Mouse (Mus musculus) fat pad, adult 2 months (tissue): ENCODE data around the gene Trim2.

Experiments
- DNase-seq: peaks from one replicate; pipeline ENCODE4 v3.0.0-alpha.2; 2011; ENCODE audit warnings: low read depth, low spot score; ENCODE audit errors: extremely low read depth

The Trim2 gene

GRCm38 (mm10) chr3:84288931-84289330 is 17.7 kb downstream of the Trim2 start:
- DNase-seq = no peak

- no peak for DNase-seq
These were observed 19.4 kb downstream of the Trim2 start for GRCm38 (mm10) chr3:84287256-84287655.

- no peak for DNase-seq
These were observed 20.4 kb downstream of the Trim2 start for GRCm38 (mm10) chr3:84286311-84286710.

- no peak for DNase-seq
These were observed 21.9 kb downstream of the Trim2 start for GRCm38 (mm10) chr3:84284796-84285195.

- DNase-seq = no peak
These were observed 23.2 kb downstream of the Trim2 start for GRCm38 (mm10) chr3:84283524-84283923.

- DNase-seq = no peak
These were observed 24.7 kb downstream of the Trim2 start for GRCm38 (mm10) chr3:84281936-84282371.

- peak; percentile 18 for DNase-seq
These were observed 27.9 kb downstream of the Trim2 start for GRCm38 (mm10) chr3:84278809-84279208.

- no peak for DNase-seq
These were observed 31.6 kb downstream of the Trim2 start for GRCm38 (mm10) chr3:84275124-84275523.

- DNase-seq = no peak
These were observed 34.2 kb downstream of the Trim2 start for GRCm38 (mm10) chr3:84272293-84273015.

GRCm38 (mm10) chr3:84271794-84272193 is 34.9 kb downstream of the Trim2 start:
- no peak for DNase-seq

- DNase-seq = no peak
These were observed 35.6 kb downstream of the Trim2 start for GRCm38 (mm10) chr3:84271058-84271457.

- DNase-seq = no peak
These were observed 36.1 kb downstream of the Trim2 start for GRCm38 (mm10) chr3:84270624-84270995.

- DNase-seq = no peak
These were observed 36.6 kb downstream of the Trim2 start for GRCm38 (mm10) chr3:84269987-84270623.

- DNase-seq = no peak
These were observed 38.2 kb downstream of the Trim2 start for GRCm38 (mm10) chr3:84268434-84268833.

GRCm38 (mm10) chr3:84266391-84266931 is 40.2 kb downstream of the Trim2 start:
- DNase-seq = no peak

- DNase-seq = no peak
These were observed 41.6 kb downstream of the Trim2 start for GRCm38 (mm10) chr3:84265084-84265483.

GRCm38 (mm10) chr3:84264395-84264794 is 42.3 kb downstream of the Trim2 start:
- DNase-seq = no peak

GRCm38 (mm10) chr3:84262804-84263203 is 43.9 kb downstream of the Trim2 start:
- DNase-seq = no peak

- DNase-seq = no peak
These were observed 44.8 kb downstream of the Trim2 start for GRCm38 (mm10) chr3:84261863-84262262.

- no peak for DNase-seq
These were observed 45.8 kb downstream of the Trim2 start for GRCm38 (mm10) chr3:84260837-84261236.

- no peak for DNase-seq
These were observed 46.6 kb downstream of the Trim2 start for GRCm38 (mm10) chr3:84260024-84260535.
